Mouse (Mus musculus) liver, embryonic 14.5 days (tissue): ENCODE results near the gene Fam114a2.

Experiments
- CTCF ChIP-seq: IDR thresholded peaks from 2 replicates; pipeline ENCODE4 v1.5.1; 2016; ENCODE audit warnings: antibody characterized with exemption, low read depth, control low read depth
- EP300 ChIP-seq: IDR thresholded peaks from 2 replicates; pipeline ENCODE4 v1.6.1; 2016; ENCODE audit warnings: antibody characterized with exemption, low read depth

DNA sequence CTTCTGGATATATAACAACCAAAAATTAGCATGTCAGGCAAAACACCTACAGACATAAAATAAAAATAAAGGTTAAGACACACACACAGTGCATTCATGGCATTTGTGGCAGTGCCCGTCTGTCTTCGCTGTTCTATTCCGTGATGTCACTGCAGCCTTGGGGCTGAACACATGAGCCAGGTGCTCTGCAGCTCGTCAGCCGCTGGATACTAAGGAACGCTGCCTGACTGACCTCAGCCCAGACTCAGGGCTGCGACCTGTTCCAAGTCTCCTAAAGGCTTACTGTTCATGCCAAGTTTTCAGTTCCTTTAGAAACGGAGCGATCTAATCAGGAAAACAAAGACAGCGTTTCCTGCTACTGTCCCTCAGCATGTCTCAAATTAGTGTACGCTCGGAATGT, 46.1 kb upstream of the Fam114a2 start:
- TF ChIP-seq EP300, result no peak
- TF ChIP-seq CTCF, result no peak
